Mouse (Mus musculus) stomach, embryonic 15.5 days (tissue): ENCODE measurements around the gene Gpam. TPM values are rescaled to one million over a fixed set of nuclear protein-coding genes. Genes with fewer than 3 reads are reported as not detected.

Experiments used
- ATAC-seq: fragments of 200-750 bp; cut with Nextera tagmentation; 2 replicates; pipeline ENCODE4 v1.8.0; 2017; ENCODE audit warnings: low read depth, moderate number of reproducible peaks, moderate TSS enrichment; ENCODE audit not compliant: insufficient read depth, low FRiP score
- H3K27ac ChIP-seq: fragments of 300-500 bp; sonication (generic); 2 replicates; pipeline ENCODE4 v1.5.1; 2015; ENCODE audit warnings: mild to moderate bottlenecking, inconsistent platforms
- H3K27me3 ChIP-seq: fragments of 300-500 bp; sonication (generic); replicated peaks from 2 replicates; pipeline ENCODE4 v1.6.1; 2015; ENCODE audit warnings: inconsistent platforms
- H3K36me3 ChIP-seq: fragments of 300-500 bp; sonication (generic); 2 replicates; pipeline ENCODE4 v1.6.1; 2015; ENCODE audit warnings: inconsistent platforms
- H3K4me1 ChIP-seq: fragments of 300-500 bp; sonication (generic); 2 replicates; pipeline ENCODE4 v1.6.1; 2015; ENCODE audit warnings: inconsistent platforms
- H3K4me2 ChIP-seq: fragments of 300-500 bp; sonication (generic); 2 replicates; pipeline ENCODE4 v1.6.1; 2015; ENCODE audit warnings: mild to moderate bottlenecking, inconsistent platforms
- H3K4me3 ChIP-seq: fragments of 300-500 bp; sonication (generic); replicated peaks from 2 replicates; pipeline ENCODE4 v1.5.1; 2015; ENCODE audit warnings: inconsistent platforms
- H3K9ac ChIP-seq: fragments of 300-500 bp; sonication (generic); 2 replicates; pipeline ENCODE4 v1.6.1; 2015; ENCODE audit warnings: inconsistent platforms
- H3K9me3 ChIP-seq: fragments of 300-500 bp; sonication (generic); 2 replicates; pipeline ENCODE4 v1.6.1; 2016; ENCODE audit warnings: inconsistent platforms
- WGBS: fragments of 180-500 bp; shearing (Covaris S2); methylation state at CpG from one replicate; pipeline ENCODE4 v1.1.7; 2015; 5-methylcytosine and 5-hydroxymethylcytosine counted together
- polyA plus RNA-seq: library from polyadenylated mRNA; unstranded; fragments of >200 nt; fragmentation: Nextera tagmentation; extraction: Ambion mirVana; gene quantifications from 2 replicates; pipeline ENCODE4 v1.2.1, GENCODE M21; 2015

The Gpam gene
- polyA plus RNA-seq, 1 experiment from 2014 or later, result 18.0 TPM

- H3K36me3 ChIP-seq, result peaks cover 45% of the 10 kb centered on the region
- no peaks in the 10 kb centered on the region for H3K27me3 ChIP-seq
- no peaks in the 10 kb centered on the region for H3K4me1 ChIP-seq
- no peak overlapping the region for H3K4me2 ChIP-seq
- no peak overlapping the region for H3K27ac ChIP-seq
- no peak overlapping the region for H3K4me3 ChIP-seq
- no peak overlapping the region for H3K9ac ChIP-seq
- ATAC-seq, result no peak
- 70% methylated on average over 4 of the region's 4 CpGs for WGBS
- H3K9me3 ChIP-seq, result no peaks in the 10 kb centered on the region
Measured at GRCm38 (mm10) chr19:55084971-55085856, 41.8 kb downstream of the Gpam start.

GRCm38 (mm10) chr19:55076822-55077221, 50.2 kb downstream of the Gpam start:
- Histone ChIP-seq H3K9ac (no peak overlapping the region), H3K9me3 (no peaks in the 10 kb centered on the region), H3K27ac (no peak overlapping the region), H3K4me1 (no peaks in the 10 kb centered on the region), H3K36me3 (peaks cover 70% of the 10 kb centered on the region), H3K4me3 (no peak overlapping the region), H3K4me2 (no peak overlapping the region), H3K27me3 (no peaks in the 10 kb centered on the region)
- ATAC-seq, result no peak
- WGBS, result 89% methylated on average over 8 of the region's 8 CpGs

- no peak for ATAC-seq
- no peaks in the 10 kb centered on the region for H3K9me3 ChIP-seq
- 85% methylated on average over 3 of the region's 3 CpGs for WGBS
- H3K4me3 ChIP-seq, result no peak overlapping the region
- peaks cover 81% of the 10 kb centered on the region for H3K36me3 ChIP-seq
- H3K9ac ChIP-seq, result no peak overlapping the region
- H3K27ac ChIP-seq, result no peak overlapping the region
- no peaks in the 10 kb centered on the region for H3K27me3 ChIP-seq
- no peak overlapping the region for H3K4me2 ChIP-seq
- no peaks in the 10 kb centered on the region for H3K4me1 ChIP-seq
Measured at GRCm38 (mm10) chr19:55073004-55073403, 54.0 kb downstream of the Gpam start.

- H3K4me3 ChIP-seq, result no peak overlapping the region
- H3K27ac ChIP-seq, result no peak overlapping the region
- H3K36me3 ChIP-seq, result peaks cover 57% of the 10 kb centered on the region
- H3K4me1 ChIP-seq, result no peaks in the 10 kb centered on the region
- no peaks in the 10 kb centered on the region for H3K9me3 ChIP-seq
- H3K9ac ChIP-seq, result no peak overlapping the region
- no peaks in the 10 kb centered on the region for H3K27me3 ChIP-seq
- H3K4me2 ChIP-seq, result no peak overlapping the region
- 84% methylated on average over 8 of the region's 8 CpGs for WGBS
- no peak for ATAC-seq
Measured at GRCm38 (mm10) chr19:55069054-55069453, 58.0 kb downstream of the Gpam start.

- ATAC-seq, result peak; percentile 64
- Histone ChIP-seq H3K27ac (no peak overlapping the region), H3K27me3 (no peaks in the 10 kb centered on the region), H3K36me3 (peaks cover 8% of the 10 kb centered on the region; the same call in 1 of the 2 replicates), H3K9ac (no peak overlapping the region), H3K4me1 (peaks cover 16% of the 10 kb centered on the region), H3K9me3 (0 out of 2 replicates have a peak, but pooled peaks cover 9% of the 10 kb centered on the region), H3K4me2 (peak overlapping the region; percentile 36; the same call in 1 of the 2 replicates), H3K4me3 (no peak overlapping the region)
- WGBS, result 10% methylated on average over 6 of the region's 6 CpGs
Measured at GRCm38 (mm10) chr19:55063272-55063671, 63.8 kb downstream of the Gpam start.

- H3K4me1 ChIP-seq, result peaks cover 16% of the 10 kb centered on the region
- WGBS, result 81% methylated on average over 8 of the region's 8 CpGs
- no peak for ATAC-seq
- H3K9me3 ChIP-seq, result 0 out of 2 replicates have a peak, but pooled peaks cover 9% of the 10 kb centered on the region
- no peak overlapping the region for H3K9ac ChIP-seq
- H3K36me3 ChIP-seq, result 0 out of 2 replicates have a peak, but pooled peaks cover 5% of the 10 kb centered on the region
- H3K27me3 ChIP-seq, result no peaks in the 10 kb centered on the region
- no peak overlapping the region for H3K27ac ChIP-seq
- no peak overlapping the region for H3K4me3 ChIP-seq
- no peak overlapping the region for H3K4me2 ChIP-seq
Measured at GRCm38 (mm10) chr19:55062501-55062900, 64.5 kb downstream of the Gpam start.

GRCm38 (mm10) chr19:55061951-55062350, 65.1 kb downstream of the Gpam start:
- Histone ChIP-seq H3K4me1 (peaks cover 16% of the 10 kb centered on the region), H3K9me3 (0 out of 2 replicates have a peak, but pooled peaks cover 9% of the 10 kb centered on the region), H3K36me3 (0 out of 2 replicates have a peak, but pooled peaks cover 5% of the 10 kb centered on the region), H3K4me3 (no peak overlapping the region), H3K4me2 (no peak overlapping the region), H3K27me3 (no peaks in the 10 kb centered on the region), H3K9ac (no peak overlapping the region), H3K27ac (no peak overlapping the region)
- no peak for ATAC-seq
- 21% methylated on average over 5 of the region's 5 CpGs for WGBS

- Histone ChIP-seq H3K27me3 (no peaks in the 10 kb centered on the region), H3K4me1 (peaks cover 16% of the 10 kb centered on the region), H3K4me3 (peak overlapping the region; percentile 30), H3K4me2 (peak overlapping the region; percentile 60), H3K9ac (no peak overlapping the region), H3K9me3 (0 out of 2 replicates have a peak, but pooled peaks cover 9% of the 10 kb centered on the region), H3K27ac (no peak overlapping the region), H3K36me3 (0 out of 2 replicates have a peak, but pooled peaks cover 5% of the 10 kb centered on the region)
- 14% methylated on average over 14 of the region's 14 CpGs for WGBS
- peak; percentile 19; the same call in 1 of the 2 replicates for ATAC-seq
Measured at GRCm38 (mm10) chr19:55061447-55061901, 65.6 kb downstream of the Gpam start.

GRCm38 (mm10) chr19:55060964-55061363, 66.1 kb downstream of the Gpam start:
- H3K27me3 ChIP-seq, result no peaks in the 10 kb centered on the region
- H3K4me1 ChIP-seq, result peaks cover 16% of the 10 kb centered on the region
- no peak overlapping the region for H3K9ac ChIP-seq
- H3K9me3 ChIP-seq, result 0 out of 2 replicates have a peak, but pooled peaks cover 9% of the 10 kb centered on the region
- 6% methylated on average over 7 of the region's 7 CpGs for WGBS
- peak; percentile 36; the same call in 1 of the 2 replicates for ATAC-seq
- no peak overlapping the region for H3K27ac ChIP-seq
- 0 out of 2 replicates have a peak overlapping the region, but pooled peaks have one; percentile 30 for H3K4me3 ChIP-seq
- peak overlapping the region; percentile 60 for H3K4me2 ChIP-seq
- H3K36me3 ChIP-seq, result 0 out of 2 replicates have a peak, but pooled peaks cover 3% of the 10 kb centered on the region

GRCm38 (mm10) chr19:55057483-55057882, 69.6 kb downstream of the Gpam start:
- 71% methylated on average over 5 of the region's 5 CpGs for WGBS
- no peak overlapping the region for H3K4me2 ChIP-seq
- H3K36me3 ChIP-seq, result no peaks in the 10 kb centered on the region
- H3K27ac ChIP-seq, result no peak overlapping the region
- no peak for ATAC-seq
- H3K9me3 ChIP-seq, result 0 out of 2 replicates have a peak, but pooled peaks cover 9% of the 10 kb centered on the region
- no peaks in the 10 kb centered on the region for H3K27me3 ChIP-seq
- no peak overlapping the region for H3K4me3 ChIP-seq
- H3K4me1 ChIP-seq, result peaks cover 9% of the 10 kb centered on the region; the same call in 1 of the 2 replicates
- no peak overlapping the region for H3K9ac ChIP-seq

- 90% methylated on average over 10 of the region's 10 CpGs for WGBS
- Histone ChIP-seq H3K9ac (no peak overlapping the region), H3K9me3 (0 out of 2 replicates have a peak, but pooled peaks cover 9% of the 10 kb centered on the region), H3K36me3 (no peaks in the 10 kb centered on the region), H3K4me2 (no peak overlapping the region), H3K4me3 (no peak overlapping the region), H3K27ac (no peak overlapping the region), H3K4me1 (no peaks in the 10 kb centered on the region), H3K27me3 (no peaks in the 10 kb centered on the region)
- ATAC-seq, result no peak
Measured at GRCm38 (mm10) chr19:55055634-55056269, 71.3 kb downstream of the Gpam start.
